Mouse (Mus musculus): ENCODE measurements around the gene Ufsp1.

DNA sequence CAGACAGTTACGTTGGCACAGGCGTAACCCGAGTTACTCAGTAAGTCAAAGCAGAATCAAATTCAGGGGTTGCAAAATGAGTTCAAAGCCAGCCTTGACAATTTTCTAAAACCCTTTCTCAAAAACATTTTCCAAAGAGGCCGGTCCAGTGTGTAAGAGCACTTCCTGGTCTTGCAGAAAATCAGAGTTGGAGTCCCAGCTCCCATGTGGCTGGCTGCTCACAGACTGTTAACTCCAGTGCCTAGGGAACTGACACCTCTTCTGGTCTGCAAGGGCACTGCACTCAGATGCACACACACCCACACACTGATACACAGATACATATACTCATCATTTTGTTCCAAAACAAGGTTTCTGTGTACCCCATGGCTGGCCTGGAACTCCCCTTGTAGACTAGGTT lies 13.9 kb downstream of the Ufsp1 start:
- TF ChIP-seq CTCF (IDR thresholded peaks at IDR 0.05; ENCODE audit: low read depth): peak; percentile 10
- TF ChIP-seq EP300 (IDR thresholded peaks at IDR 0.05; ENCODE audit: low read depth): no peak

Data from liver, embryonic 14.5 days (tissue).